Mouse (Mus musculus): Measurements from ENCODE around the gene Grrp1. TPM values are rescaled to one million over a fixed set of nuclear protein-coding genes. Genes with fewer than 3 reads are reported as not detected.

Gene Grrp1
- total and polyA plus RNA-seq, 2 experiments from 2014 or later = 18.3 TPM

DNA sequence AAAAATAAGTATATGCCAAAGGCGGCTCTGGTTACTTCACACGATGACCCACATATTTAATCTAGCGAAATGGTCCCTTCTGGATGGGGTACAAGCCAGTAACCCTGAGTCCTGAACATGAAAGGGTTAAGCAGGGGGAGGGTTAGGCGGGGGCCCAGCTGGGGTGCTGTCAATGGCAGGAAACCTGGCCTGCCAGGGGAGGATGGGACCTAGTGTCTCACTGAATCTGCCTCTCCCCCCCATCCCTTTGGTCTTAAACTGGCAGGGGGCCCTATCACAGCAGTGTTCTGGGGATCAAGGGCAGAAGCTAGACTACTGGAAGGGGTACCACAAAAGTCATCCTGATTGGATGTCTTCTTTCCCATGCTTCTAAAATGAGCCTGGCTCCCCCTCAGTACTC, 1.9 kb upstream of the Grrp1 start:
- 30% methylated on average over 4 of the region's 4 CpGs for WGBS
- Histone ChIP-seq H3K27me3 (ENCODE audit: insufficient read depth, low read length) (peaks cover 22% of the 10 kb centered on the region), H3K9ac (no peak overlapping the region), H3K4me3 (ENCODE audit: low read depth, low read length) (no peak overlapping the region), H3K4me1 (ENCODE audit: insufficient read depth) (0 out of 2 replicates have a peak, but pooled peaks cover 4% of the 10 kb centered on the region), H3K36me3 (ENCODE audit: insufficient read depth) (no peaks in the 10 kb centered on the region), H3K4me2 (ENCODE audit: low read depth) (no peak overlapping the region), H3K27ac (ENCODE audit: low read depth, low read length) (no peak overlapping the region), H3K9me3 (ENCODE audit: low read length) (no peaks in the 10 kb centered on the region)
- no peak for TF ChIP-seq CTCF (IDR thresholded peaks at IDR 0.05; ENCODE audit: low read depth)
- no peak for DNase-seq
- no peak for ATAC-seq

DNA sequence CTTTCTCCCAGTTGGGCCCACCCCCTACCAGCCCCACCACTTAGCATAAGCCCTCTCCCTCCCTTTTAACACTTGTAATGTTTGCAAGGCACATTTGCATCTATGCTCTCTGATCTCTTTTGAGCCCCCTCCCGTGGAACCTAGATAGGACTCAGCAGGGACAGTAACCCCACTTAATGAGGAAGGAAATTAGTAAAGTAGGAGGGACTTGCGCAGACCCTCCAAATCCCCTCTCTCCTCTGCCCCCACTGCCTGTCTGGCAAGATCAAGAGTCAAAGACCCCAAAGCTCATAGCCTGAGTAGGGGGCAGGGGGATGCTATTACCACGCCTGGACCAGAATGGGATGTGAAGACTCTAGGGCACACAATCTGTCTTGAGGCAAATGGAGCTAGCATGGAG, 929 bp upstream of the Grrp1 start:
- H3K4me2 ChIP-seq (ENCODE audit: low read depth) = no peak overlapping the region
- 23% methylated on average over 3 of the region's 3 CpGs for WGBS
- ATAC-seq = no peak
- no peak overlapping the region for H3K27ac ChIP-seq (ENCODE audit: low read depth, low read length)
- 0 out of 2 replicates have a peak, but pooled peaks cover 4% of the 10 kb centered on the region for H3K4me1 ChIP-seq (ENCODE audit: insufficient read depth)
- H3K4me3 ChIP-seq (ENCODE audit: low read depth, low read length) = no peak overlapping the region
- H3K9ac ChIP-seq = no peak overlapping the region
- no peaks in the 10 kb centered on the region for H3K36me3 ChIP-seq (ENCODE audit: insufficient read depth)
- no peak for TF ChIP-seq CTCF (IDR thresholded peaks at IDR 0.05; ENCODE audit: low read depth)
- DNase-seq = no peak
- no peaks in the 10 kb centered on the region for H3K9me3 ChIP-seq (ENCODE audit: low read length)
- peaks cover 32% of the 10 kb centered on the region for H3K27me3 ChIP-seq (ENCODE audit: insufficient read depth, low read length)

DNA sequence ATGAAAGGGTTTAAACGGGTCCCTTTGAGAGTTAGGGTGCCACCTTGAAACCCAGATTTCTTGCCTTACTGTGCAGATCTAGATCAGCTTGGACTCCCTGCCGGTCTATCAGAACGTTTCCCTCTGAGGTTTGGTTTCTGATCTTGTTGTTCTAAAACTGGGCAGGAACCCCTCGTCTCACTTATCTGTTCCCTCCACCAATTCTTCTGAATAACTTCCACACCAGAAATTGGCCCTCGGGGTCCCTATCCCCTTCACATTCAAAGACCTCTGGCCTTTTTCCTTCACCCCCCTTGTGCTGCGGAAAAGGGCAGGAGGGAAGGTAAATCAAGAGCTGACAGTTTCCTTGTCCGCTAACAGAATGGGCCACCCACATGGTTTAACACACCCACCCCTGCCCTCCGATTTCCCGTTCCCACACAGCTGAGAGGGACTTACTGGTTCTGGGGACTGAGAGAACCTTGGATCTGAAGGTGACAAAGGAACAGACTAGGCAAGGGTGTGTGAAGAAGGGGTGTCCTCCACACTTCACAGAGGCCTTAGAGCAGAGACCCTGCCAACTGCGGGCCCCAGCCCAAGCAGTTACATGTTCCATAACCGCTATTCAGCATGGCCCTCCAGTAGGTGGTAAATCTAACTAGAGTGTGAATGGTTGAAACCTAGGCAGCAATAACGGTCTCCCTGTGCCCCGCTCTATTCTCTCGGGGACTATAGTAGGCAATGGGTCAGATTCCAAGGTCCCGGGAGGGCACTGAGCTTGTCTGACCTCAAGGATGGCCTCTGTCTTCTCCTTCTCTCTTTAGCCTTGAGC, 790 bp downstream of the Grrp1 start:
- DNase-seq = no peak
- Histone ChIP-seq H3K27ac (ENCODE audit: low read depth, low read length) (0 out of 2 replicates have a peak overlapping the region, but pooled peaks have one; percentile 15), H3K27me3 (ENCODE audit: insufficient read depth, low read length) (peaks cover 37% of the 10 kb centered on the region), H3K4me2 (ENCODE audit: low read depth) (peak overlapping the region; percentile 76; the same call in 1 of the 2 replicates), H3K4me3 (ENCODE audit: low read depth, low read length) (0 out of 2 replicates have a peak overlapping the region, but pooled peaks have one; percentile 53), H3K9me3 (ENCODE audit: low read length) (no peaks in the 10 kb centered on the region), H3K36me3 (ENCODE audit: insufficient read depth) (no peaks in the 10 kb centered on the region), H3K4me1 (ENCODE audit: insufficient read depth) (0 out of 2 replicates have a peak, but pooled peaks cover 4% of the 10 kb centered on the region), H3K9ac (no peak overlapping the region)
- no peak for ATAC-seq
- whole genome bisulfite sequencing = 16% methylated on average over 15 of the region's 15 CpGs
- TF ChIP-seq CTCF (IDR thresholded peaks at IDR 0.05; ENCODE audit: low read depth) = no peak

DNA sequence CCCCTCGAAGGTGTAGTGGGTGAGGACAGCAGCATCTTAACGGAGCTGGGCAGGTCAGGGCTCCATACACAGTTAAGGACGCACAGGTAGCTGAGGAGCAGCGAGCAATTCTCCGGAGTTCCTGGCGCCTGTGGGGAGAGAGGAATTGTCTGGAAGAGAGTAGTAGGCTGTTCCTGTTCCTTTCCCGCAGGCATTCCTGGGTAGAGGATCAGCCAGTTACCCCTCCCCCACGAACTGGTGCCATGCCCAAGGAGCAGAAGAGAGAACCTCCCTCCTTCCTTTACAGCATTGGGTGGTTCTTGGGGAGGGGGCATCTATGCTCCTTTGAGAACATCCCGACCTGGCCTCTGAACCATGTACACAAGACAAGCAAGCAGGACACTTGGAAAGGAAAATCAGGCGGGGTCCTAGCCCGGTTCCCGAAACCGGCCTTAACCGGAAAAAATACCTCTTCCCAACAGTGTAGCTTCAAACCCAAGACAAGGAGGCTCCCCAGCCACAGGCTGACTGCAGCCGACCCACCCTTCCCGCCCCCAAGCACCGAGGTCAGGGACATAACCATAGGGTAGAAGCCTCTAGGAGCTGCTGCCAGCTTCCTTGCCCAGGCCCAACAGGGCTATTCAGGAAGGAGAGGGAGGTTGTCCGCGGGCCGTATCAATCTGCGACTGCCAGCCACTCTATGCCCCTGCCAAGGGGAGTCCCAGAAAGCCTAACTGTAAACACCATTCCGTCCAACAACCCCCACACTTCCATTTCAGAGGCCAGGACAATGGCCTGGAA, 1.6 kb downstream of the Grrp1 start:
- peak; percentile 27 for ATAC-seq
- peak overlapping the region; percentile 76 for H3K4me2 ChIP-seq (ENCODE audit: low read depth)
- TF ChIP-seq CTCF (IDR thresholded peaks at IDR 0.05; ENCODE audit: low read depth) = no peak

DNA sequence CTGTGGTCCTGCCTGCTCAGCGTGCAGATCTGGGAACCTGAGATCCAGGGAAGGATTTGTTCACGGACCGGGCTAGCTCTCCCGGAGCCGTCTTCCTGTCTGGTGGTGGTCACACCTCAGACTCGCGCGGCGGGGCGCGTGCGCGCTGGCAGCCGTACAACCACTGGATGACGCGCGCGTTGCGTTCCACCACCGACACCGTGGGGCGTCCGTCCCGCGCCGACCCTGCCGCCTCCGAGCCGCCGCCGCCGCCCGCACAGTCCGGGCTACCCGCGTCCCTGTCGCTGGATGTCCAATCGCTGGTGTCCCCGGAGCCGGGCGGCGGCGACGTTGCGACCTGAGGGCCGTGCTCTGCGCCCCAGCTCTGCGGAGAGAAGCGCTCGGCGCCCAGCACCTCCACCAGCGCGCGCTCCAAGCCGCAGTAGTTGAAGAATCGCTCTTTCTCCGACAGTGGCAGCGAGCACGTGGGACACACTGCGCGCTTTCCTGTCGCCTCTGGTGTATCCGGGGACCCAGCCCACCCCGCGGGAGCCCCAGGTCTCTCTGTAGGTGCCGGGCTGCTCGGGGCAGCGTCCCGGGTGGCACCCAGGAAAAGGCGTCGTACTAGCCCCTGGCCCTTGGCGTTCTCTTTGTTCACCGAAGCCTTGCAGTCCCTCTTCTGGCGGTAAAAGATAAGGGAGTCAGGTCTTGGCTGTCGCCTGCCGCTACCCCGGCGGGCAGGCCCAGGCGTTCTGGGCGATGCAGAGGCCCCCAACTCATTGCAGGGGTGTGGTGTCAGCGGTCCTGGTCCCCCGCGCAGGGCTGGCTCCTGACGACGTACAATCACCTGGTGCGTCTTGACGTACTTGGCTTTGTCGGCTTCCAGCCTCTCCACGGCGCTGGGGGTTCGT, 2.4 kb downstream of the Grrp1 start:
- Histone ChIP-seq H3K27me3 (ENCODE audit: insufficient read depth, low read length) (peaks cover 40% of the 10 kb centered on the region), H3K4me1 (ENCODE audit: insufficient read depth) (0 out of 2 replicates have a peak, but pooled peaks cover 4% of the 10 kb centered on the region), H3K4me3 (ENCODE audit: low read depth, low read length) (peak overlapping the region; percentile 53), H3K9ac (peak overlapping the region; percentile 74), H3K9me3 (ENCODE audit: low read length) (no peaks in the 10 kb centered on the region), H3K27ac (ENCODE audit: low read depth, low read length) (peak overlapping the region; percentile 78), H3K36me3 (ENCODE audit: insufficient read depth) (no peaks in the 10 kb centered on the region), H3K4me2 (ENCODE audit: low read depth) (peak overlapping the region; percentile 76)
- ATAC-seq = peak; percentile 75
- under 1% methylated on average over 90 of the region's 91 CpGs for WGBS
- peak; percentile 5; the same call in 1 of the 2 replicates for TF ChIP-seq CTCF (IDR thresholded peaks at IDR 0.05; ENCODE audit: low read depth)
- DNase-seq = peak; percentile 85

More for the DNA sequence above, 1.6 kb downstream of the Grrp1 start:
- peak; percentile 72 for DNase-seq
- H3K36me3 ChIP-seq (ENCODE audit: insufficient read depth) = no peaks in the 10 kb centered on the region
- peak overlapping the region; percentile 74 for H3K9ac ChIP-seq
- 5% methylated on average over 22 of the region's 22 CpGs for WGBS
- no peaks in the 10 kb centered on the region for H3K9me3 ChIP-seq (ENCODE audit: low read length)
- 0 out of 2 replicates have a peak, but pooled peaks cover 4% of the 10 kb centered on the region for H3K4me1 ChIP-seq (ENCODE audit: insufficient read depth)
- peak overlapping the region; percentile 78 for H3K27ac ChIP-seq (ENCODE audit: low read depth, low read length)
- peaks cover 40% of the 10 kb centered on the region for H3K27me3 ChIP-seq (ENCODE audit: insufficient read depth, low read length)
- peak overlapping the region; percentile 53 for H3K4me3 ChIP-seq (ENCODE audit: low read depth, low read length)

DNA sequence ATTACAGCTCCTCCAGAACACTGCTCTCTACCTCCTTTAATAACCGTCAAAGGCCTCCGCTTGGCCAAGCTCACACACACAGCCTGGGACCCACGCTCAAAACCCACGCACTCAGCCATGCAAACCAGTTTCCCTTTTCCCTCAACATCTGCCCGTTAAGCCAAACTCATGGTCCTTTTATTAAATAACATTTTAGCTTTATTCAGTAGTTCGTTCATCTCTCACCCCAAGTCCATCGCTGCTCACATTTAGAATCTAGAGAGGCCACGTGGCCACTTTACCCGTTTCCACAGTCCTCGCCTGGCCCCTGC, 3.0 kb downstream of the Grrp1 start:
- H3K9ac ChIP-seq = peak overlapping the region; percentile 74
- no peak for TF ChIP-seq CTCF (IDR thresholded peaks at IDR 0.05; ENCODE audit: low read depth)
- peak overlapping the region; percentile 76 for H3K4me2 ChIP-seq (ENCODE audit: low read depth)
- no peaks in the 10 kb centered on the region for H3K36me3 ChIP-seq (ENCODE audit: insufficient read depth)
- H3K27me3 ChIP-seq (ENCODE audit: insufficient read depth, low read length) = peaks cover 40% of the 10 kb centered on the region
- H3K27ac ChIP-seq (ENCODE audit: low read depth, low read length) = no peak overlapping the region; the same call in 1 of the 2 replicates
- DNase-seq = no peak
- peak overlapping the region; percentile 53 for H3K4me3 ChIP-seq (ENCODE audit: low read depth, low read length)
- H3K4me1 ChIP-seq (ENCODE audit: insufficient read depth) = 0 out of 2 replicates have a peak, but pooled peaks cover 4% of the 10 kb centered on the region
- WGBS = 6% methylated on average over 10 of the region's 10 CpGs
- ATAC-seq = no peak
- no peaks in the 10 kb centered on the region for H3K9me3 ChIP-seq (ENCODE audit: low read length)

Data from forebrain, postnatal 0 days (tissue).